Mouse (Mus musculus) lung, embryonic 14.5 days (tissue): Measurements from ENCODE around the gene Btnl2. TPM values are rescaled to one million over a fixed set of nuclear protein-coding genes. Genes with fewer than 3 reads are reported as not detected.

Source experiments
- ATAC-seq: fragments of 200-750 bp; cut with Nextera tagmentation; 2 replicates; pipeline ENCODE4 v1.8.0; 2017; ENCODE audit warnings: mild to moderate bottlenecking, moderate TSS enrichment, moderate library complexity; ENCODE audit not compliant: insufficient read depth
- DNase-seq: peaks from one replicate; pipeline ENCODE4 v3.0.0-alpha.2; 2015
- H3K27ac ChIP-seq: fragments of 300-500 bp; sonication (generic); 2 replicates; pipeline ENCODE4 v1.5.1; 2014; ENCODE audit warnings: low read depth, mild to moderate bottlenecking, moderate library complexity
- H3K27me3 ChIP-seq: fragments of 300-500 bp; sonication (generic); 2 replicates; pipeline ENCODE4 v1.6.1; 2014; ENCODE audit warnings: low read length, control low read depth; ENCODE audit not compliant: insufficient read depth
- H3K36me3 ChIP-seq: fragments of 300-500 bp; sonication (generic); 2 replicates; pipeline ENCODE4 v1.6.1; 2014; ENCODE audit warnings: control low read depth; ENCODE audit not compliant: insufficient read depth
- H3K4me1 ChIP-seq: fragments of 300-500 bp; sonication (generic); 2 replicates; pipeline ENCODE4 v1.6.1; 2014; ENCODE audit warnings: antibody characterized with exemption, control low read depth; ENCODE audit not compliant: insufficient read depth
- H3K4me2 ChIP-seq: fragments of 300-500 bp; sonication (generic); 2 replicates; pipeline ENCODE4 v1.6.1; 2014; ENCODE audit warnings: mild to moderate bottlenecking
- H3K4me3 ChIP-seq: fragments of 300-500 bp; sonication (generic); 2 replicates; pipeline ENCODE4 v1.5.1; 2014; ENCODE audit warnings: low read depth, low read length
- H3K9ac ChIP-seq: fragments of 300-500 bp; sonication (generic); 2 replicates; pipeline ENCODE4 v1.6.1; 2014
- H3K9me3 ChIP-seq: fragments of 300-500 bp; sonication (generic); 2 replicates; pipeline ENCODE4 v1.6.1; 2016; ENCODE audit warnings: low read depth, low read length, control low read depth
- CTCF ChIP-seq: IDR thresholded peaks from 2 replicates; pipeline ENCODE4 v1.5.1; 2016; ENCODE audit warnings: antibody characterized with exemption, low read depth
- WGBS: fragments of 180-500 bp; shearing (Covaris S2); extraction: QIAGEN DNeasy Blood & Tissue Kit; methylation state at CpG from one replicate; pipeline ENCODE4 v1.1.7; 2014; 5-methylcytosine and 5-hydroxymethylcytosine counted together
- polyA plus RNA-seq: library from polyadenylated mRNA; unstranded; fragments of >200 nt; fragmentation: Nextera tagmentation; extraction: Ambion mirVana; gene quantifications from 2 replicates; pipeline ENCODE4 v1.2.1, GENCODE M21; 2014

The Btnl2 gene
- polyA plus RNA-seq, 1 experiment from 2014 or later, result 0.07 TPM

DNA sequence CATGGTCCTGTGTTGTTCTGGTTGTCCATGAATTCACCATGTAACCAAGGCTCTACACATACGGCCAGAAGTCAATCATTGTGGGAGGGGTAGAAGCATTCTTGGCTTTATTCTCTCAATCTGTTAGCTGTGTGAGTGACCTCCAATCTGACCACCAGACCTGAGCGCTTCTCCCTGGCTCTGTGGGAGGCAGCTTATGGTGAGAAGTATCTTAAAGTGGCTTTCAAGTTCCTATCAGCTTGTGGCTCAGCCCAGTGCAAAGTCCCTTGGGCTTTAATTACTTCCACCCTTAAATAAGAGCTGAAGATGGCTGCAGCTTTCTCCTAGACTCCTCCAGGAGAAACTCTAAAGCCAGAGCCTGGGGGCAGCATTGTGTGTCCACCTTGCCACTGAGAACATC, 22.2 kb downstream of the Btnl2 start, which contains the start of gene Btnl1:
Gene Btnl1, plus strand, starts transcription at position 286 of the 400 bp plus-strand sequence.
- ATAC-seq, result no peak
- TF ChIP-seq CTCF, result no peak
- Histone ChIP-seq H3K36me3 (no peaks in the 10 kb centered on the region), H3K9me3 (no peaks in the 10 kb centered on the region), H3K4me2 (no peak within 1 kb of the TSS), H3K27me3 (no peaks in the 10 kb centered on the region), H3K4me3 (no peak within 1 kb of the TSS), H3K27ac (no peak within 1 kb of the TSS), H3K9ac (no peak within 1 kb of the TSS), H3K4me1 (no peaks in the 10 kb centered on the region)
- DNase-seq, result no peak
- 69% methylated on average over 2 of the region's 2 CpGs for WGBS

DNA sequence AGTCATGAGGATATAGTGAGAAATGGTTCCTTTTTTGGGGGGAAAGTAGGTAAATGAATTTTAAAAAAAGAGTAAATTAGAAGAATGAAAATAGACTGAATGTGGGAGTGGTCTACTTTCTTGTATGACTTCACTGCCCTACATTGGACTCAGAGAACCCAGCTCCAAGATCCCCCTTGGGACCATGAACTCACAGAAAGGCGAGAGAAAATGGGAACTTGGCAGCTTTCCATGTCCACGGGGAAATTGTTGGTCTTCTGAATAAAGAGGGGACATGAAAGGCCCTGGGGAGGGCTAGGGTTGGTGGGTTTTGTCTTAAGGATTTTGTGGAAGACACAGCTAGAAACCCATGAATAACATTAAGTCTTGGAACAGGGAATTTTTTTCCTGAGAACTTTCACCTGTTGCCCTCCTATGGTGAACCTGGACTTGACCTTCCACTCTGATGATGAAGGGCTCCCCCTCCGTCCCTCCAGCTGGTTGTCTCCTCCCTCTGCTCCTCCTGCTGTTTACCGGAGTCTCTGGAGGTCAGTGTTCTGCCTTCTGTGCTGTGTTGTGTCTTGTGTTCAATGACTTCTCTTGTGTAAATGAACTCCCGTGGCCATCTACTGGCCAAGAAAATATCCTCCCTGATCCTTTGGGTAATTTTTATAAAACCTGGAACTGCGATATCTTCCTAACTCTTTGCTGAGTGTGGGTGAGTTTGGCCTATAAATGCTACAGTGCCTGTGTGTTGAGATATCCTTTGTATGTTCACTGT, 23.0 kb downstream of the Btnl2 start:
- Histone ChIP-seq H3K27me3 (no peaks in the 10 kb centered on the region), H3K9ac (no peak overlapping the region), H3K27ac (no peak overlapping the region), H3K9me3 (no peaks in the 10 kb centered on the region), H3K4me3 (no peak overlapping the region), H3K4me1 (no peaks in the 10 kb centered on the region), H3K36me3 (no peaks in the 10 kb centered on the region), H3K4me2 (no peak overlapping the region)
- no peak; the same call in 1 of the 2 replicates for TF ChIP-seq CTCF
- ATAC-seq (no peak), DNase-seq (no peak)
- 47% methylated on average over 6 of the region's 6 CpGs for WGBS

DNA sequence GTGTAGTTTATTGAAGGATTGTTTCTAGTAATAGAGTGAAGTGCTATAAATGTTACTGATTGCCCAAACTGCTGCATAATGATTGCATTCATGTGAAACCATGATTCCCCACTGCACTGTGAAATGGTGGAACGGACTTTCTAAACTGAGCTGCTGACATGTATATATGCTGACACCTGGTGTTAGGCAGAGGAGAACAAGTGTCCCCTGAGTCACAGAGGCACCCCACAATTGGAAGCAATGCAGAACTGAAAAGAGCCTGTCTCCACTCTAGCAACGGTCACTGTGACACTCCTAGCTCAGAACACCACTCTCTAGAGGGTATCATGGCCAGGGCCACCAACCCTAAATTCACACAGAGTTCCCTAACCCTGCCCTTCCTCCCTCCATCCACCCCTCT, 24.1 kb downstream of the Btnl2 start:
- no peak for DNase-seq
- Histone ChIP-seq H3K9ac (no peak overlapping the region), H3K9me3 (no peaks in the 10 kb centered on the region), H3K27me3 (no peaks in the 10 kb centered on the region), H3K4me1 (no peaks in the 10 kb centered on the region), H3K27ac (no peak overlapping the region), H3K36me3 (no peaks in the 10 kb centered on the region), H3K4me2 (no peak overlapping the region), H3K4me3 (no peak overlapping the region)
- TF ChIP-seq CTCF, result no peak
- 63% methylated on average over 2 of the region's 2 CpGs for WGBS
- no peak for ATAC-seq

DNA sequence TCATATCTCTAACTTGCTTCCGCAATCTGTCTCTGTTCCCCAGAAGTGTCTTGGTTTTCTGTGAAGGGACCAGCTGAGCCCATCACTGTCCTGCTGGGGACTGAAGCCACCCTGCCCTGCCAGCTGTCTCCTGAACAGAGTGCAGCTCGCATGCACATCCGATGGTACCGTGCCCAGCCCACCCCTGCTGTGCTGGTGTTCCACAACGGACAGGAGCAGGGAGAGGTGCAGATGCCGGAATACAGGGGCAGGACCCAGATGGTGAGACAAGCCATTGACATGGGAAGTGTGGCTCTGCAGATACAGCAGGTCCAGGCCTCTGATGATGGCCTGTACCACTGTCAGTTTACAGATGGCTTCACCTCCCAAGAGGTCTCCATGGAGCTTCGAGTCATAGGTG, 24.8 kb downstream of the Btnl2 start:
- Histone ChIP-seq H3K9ac (no peak overlapping the region), H3K4me1 (no peaks in the 10 kb centered on the region), H3K9me3 (no peaks in the 10 kb centered on the region), H3K36me3 (no peaks in the 10 kb centered on the region), H3K27ac (no peak overlapping the region), H3K4me2 (no peak overlapping the region), H3K27me3 (no peaks in the 10 kb centered on the region), H3K4me3 (no peak overlapping the region)
- 76% methylated on average over 7 of the region's 7 CpGs for WGBS
- TF ChIP-seq CTCF, result no peak
- ATAC-seq, result no peak
- no peak for DNase-seq

DNA sequence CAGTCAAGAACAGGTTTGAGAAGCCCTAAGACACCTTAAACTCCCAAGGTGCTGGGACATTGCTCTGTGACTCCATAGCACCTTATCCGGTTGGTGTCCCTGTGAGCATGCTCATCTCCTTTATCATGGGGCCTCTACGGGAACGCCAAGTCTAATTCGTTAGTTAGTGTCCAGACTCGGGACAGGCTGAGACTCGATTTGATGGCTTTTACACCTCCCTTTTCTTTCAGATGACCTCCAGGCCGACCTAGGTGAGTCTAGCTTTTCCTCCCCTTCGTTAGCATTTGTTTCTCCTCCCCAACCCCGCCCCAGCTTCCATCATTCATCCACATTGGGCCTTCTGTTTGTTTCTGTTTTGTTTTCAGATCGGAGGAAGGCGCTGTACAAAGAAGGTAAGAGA, 27.3 kb downstream of the Btnl2 start:
- H3K36me3 ChIP-seq, result no peaks in the 10 kb centered on the region
- TF ChIP-seq CTCF, result no peak

DNA sequence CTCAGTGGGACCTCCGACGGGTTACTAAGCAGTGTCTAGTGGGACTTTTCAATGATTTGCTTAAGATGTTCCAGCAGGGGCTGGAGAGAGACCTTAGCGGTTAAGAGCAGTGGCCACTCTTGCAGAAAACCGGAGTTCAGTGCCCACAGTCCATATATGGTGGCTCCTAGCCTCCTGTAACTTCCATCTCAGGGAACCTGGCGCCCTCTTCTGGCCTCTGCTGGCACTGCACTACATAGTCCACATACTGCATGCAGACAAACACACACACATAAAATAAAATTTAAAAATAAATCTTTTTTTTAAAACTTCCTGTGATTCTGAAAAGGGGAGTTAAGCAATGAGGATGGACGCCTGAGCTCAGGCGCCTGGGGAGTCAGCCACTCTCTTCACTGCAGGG, 28.6 kb downstream of the Btnl2 start:
- no peaks in the 10 kb centered on the region for H3K27me3 ChIP-seq
- H3K9me3 ChIP-seq, result no peaks in the 10 kb centered on the region
- no peak overlapping the region for H3K27ac ChIP-seq
- TF ChIP-seq CTCF, result peak; percentile 33
- H3K9ac ChIP-seq, result no peak overlapping the region
- WGBS, result 69% methylated on average over 7 of the region's 7 CpGs
- no peak overlapping the region for H3K4me3 ChIP-seq
- no peak for ATAC-seq
- no peak overlapping the region for H3K4me2 ChIP-seq
- H3K36me3 ChIP-seq, result no peaks in the 10 kb centered on the region
- H3K4me1 ChIP-seq, result no peaks in the 10 kb centered on the region
- DNase-seq, result peak; percentile 14

More for the DNA sequence above, 27.3 kb downstream of the Btnl2 start:
- Histone ChIP-seq H3K4me3 (no peak overlapping the region), H3K4me1 (no peaks in the 10 kb centered on the region), H3K27ac (no peak overlapping the region), H3K9ac (no peak overlapping the region), H3K4me2 (no peak overlapping the region), H3K27me3 (no peaks in the 10 kb centered on the region), H3K9me3 (no peaks in the 10 kb centered on the region)
- 59% methylated on average over 11 of the region's 11 CpGs for WGBS
- DNase-seq (no peak), ATAC-seq (no peak)

DNA sequence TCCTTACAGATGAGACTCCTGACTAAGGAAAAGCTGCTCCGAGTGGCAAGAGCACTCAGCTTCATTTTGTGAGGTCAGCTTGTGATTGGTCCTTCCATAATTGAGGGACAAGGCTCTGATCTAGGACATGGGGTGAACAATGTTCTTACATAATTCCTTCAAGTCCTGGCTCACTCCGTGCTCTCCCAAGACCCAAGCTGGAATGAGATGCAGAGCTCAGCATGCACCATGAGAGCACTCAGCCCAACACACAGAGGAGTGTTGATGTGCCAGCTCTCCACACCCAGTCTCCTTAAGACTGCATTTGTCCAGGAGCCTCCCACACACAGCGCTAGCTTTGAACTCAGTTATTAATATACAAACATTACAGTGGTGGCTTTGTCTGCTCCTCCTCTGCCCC, 30.1 kb downstream of the Btnl2 start:
- H3K9ac ChIP-seq, result no peak overlapping the region
- ATAC-seq (no peak), DNase-seq (no peak)
- no peak overlapping the region for H3K4me2 ChIP-seq
- no peaks in the 10 kb centered on the region for H3K27me3 ChIP-seq
- no peak for TF ChIP-seq CTCF
- no peaks in the 10 kb centered on the region for H3K36me3 ChIP-seq
- H3K4me3 ChIP-seq, result no peak overlapping the region
- WGBS, result 50% methylated on average over 3 of the region's 3 CpGs
- no peaks in the 10 kb centered on the region for H3K4me1 ChIP-seq
- H3K27ac ChIP-seq, result no peak overlapping the region
- no peaks in the 10 kb centered on the region for H3K9me3 ChIP-seq
